Mouse (Mus musculus): ENCODE measurements around the gene Adgrl4.

- TF ChIP-seq POLR2A (IDR thresholded peaks at IDR 0.05; ENCODE audit: insufficient read depth, low read depth, low read length) (no peak), CTCF (IDR thresholded peaks at IDR 0.05; ENCODE audit: insufficient read depth, low read depth, low read length) (no peak)
Observed at GRCm38 (mm10) chr3:151465215-151465614, 27.5 kb downstream of the Adgrl4 start.

All from olfactory bulb, adult 2 months (tissue).